Mouse (Mus musculus): ENCODE measurements around the gene Cltrn.

DNA sequence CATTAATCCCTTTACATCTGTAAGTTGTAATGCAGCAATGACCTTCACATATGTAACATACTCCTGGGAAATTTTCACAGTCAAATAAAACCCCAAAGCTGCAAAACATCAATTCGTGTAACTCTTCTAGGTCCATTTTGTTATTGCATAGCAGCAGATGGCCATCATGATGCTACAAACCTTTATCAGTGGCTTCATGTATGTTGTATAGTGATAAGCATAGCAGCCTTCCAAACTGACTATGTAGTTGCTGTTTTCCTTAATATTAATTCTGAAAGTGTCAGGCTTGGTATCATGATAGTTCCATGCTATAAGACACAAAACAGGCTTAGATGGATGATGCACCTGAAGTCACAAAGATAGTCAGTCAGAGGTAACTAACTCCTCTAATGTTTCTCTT is 76.1 kb downstream of the Cltrn start:
- TF ChIP-seq POLR2A (IDR thresholded peaks at IDR 0.05; ENCODE audit: control insufficient read depth, low read depth, low read length) (no peak), CTCF (IDR thresholded peaks at IDR 0.05; ENCODE audit: control insufficient read depth, insufficient read depth, insufficient replicate concordance, low read depth, low read length) (no peak)

Measured in testis, adult 2 months (tissue).